Mouse (Mus musculus): ENCODE measurements around the gene Ccnt1.

- TF ChIP-seq CHD2 (IDR thresholded peaks at IDR 0.05; ENCODE audit: low read depth, low read length): no peak
- TF ChIP-seq MAFK (IDR thresholded peaks at IDR 0.05; ENCODE audit: insufficient read depth, low read depth, low read length): no peak
These were observed 32.3 kb upstream of the Ccnt1 start for GRCm38 (mm10) chr15:98602921-98603458.

Data from ES-E14 (cell line).